Mouse (Mus musculus): ENCODE data around the gene Arl6.

DNA sequence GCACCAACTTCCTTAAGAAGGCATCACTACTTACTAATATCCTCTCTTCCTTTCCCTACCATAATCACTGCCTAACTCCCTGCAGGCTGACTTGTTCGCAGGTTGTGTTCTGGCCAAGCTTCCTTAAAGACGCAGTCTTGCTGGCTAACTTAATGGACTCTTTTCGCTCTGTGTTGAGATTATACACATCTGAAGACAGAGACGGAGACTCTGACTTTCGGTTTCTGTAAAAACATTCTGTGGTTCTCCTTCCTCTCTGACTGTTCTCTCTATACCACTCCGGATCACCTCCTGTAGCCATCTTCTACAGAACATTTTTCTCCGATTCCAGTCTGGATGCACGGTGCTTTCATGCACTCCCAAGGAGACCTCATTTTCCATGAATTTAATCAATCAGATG, 68.4 kb downstream of the Arl6 start:
- TF ChIP-seq POLR2A (IDR thresholded peaks at IDR 0.05; ENCODE audit: borderline replicate concordance, extremely low read depth, insufficient read depth, insufficient read length, poor library complexity, severe bottlenecking) (no peak), CTCF (IDR thresholded peaks at IDR 0.05; ENCODE audit: borderline replicate concordance, extremely low read depth, insufficient read depth, insufficient read length) (no peak)

All from brain, embryonic 14.5 days (tissue).